33 mouse cellular contexts compared by ENCODE assay signal in genomic region chrX:134141551-134141950, GRCm38 (mm10). TPM values are rescaled to one million over a fixed set of nuclear protein-coding genes. Genes with fewer than 3 reads are reported as not detected.
"Had no signal": no experiment of that assay in that cellular context is flagged by ENCODE, and none has a peak within 500 bp of the region (broad histone marks: within the 10 kb centered on the region; RNA-seq: fewer than 3 reads in every experiment).

No protein-coding gene starts in this region.

- H3K4me2 ChIP-seq: heart, embryonic 11.5 days; heart, embryonic 13.5 days; heart, embryonic 15.5 days; hindbrain, embryonic 13.5 days; hindbrain, embryonic 15.5 days; limb, embryonic 12.5 days; liver, embryonic 11.5 days; liver, embryonic 13.5 days; liver, embryonic 15.5 days had no signal

- H3K4me3 ChIP-seq: heart, adult 2 months; heart, embryonic 13.5 days; heart, embryonic 15.5 days; hindbrain, embryonic 13.5 days; hindbrain, embryonic 15.5 days; left cerebral cortex, adult 2 months; limb, embryonic 10.5 days; limb, embryonic 12.5 days; liver, embryonic 13.5 days; liver, embryonic 15.5 days had no signal

- H3K27me3 ChIP-seq: heart, embryonic 15.5 days; hindbrain, embryonic 13.5 days; hindbrain, embryonic 15.5 days; liver, embryonic 13.5 days; liver, embryonic 15.5 days had no signal

- ATAC-seq: hindbrain, postnatal 0 days; intestine, embryonic 16.5 days had no signal

- H3K4me1 ChIP-seq: heart, embryonic 13.5 days; heart, embryonic 15.5 days; hindbrain, embryonic 13.5 days; hindbrain, embryonic 15.5 days; limb, embryonic 10.5 days; limb, embryonic 12.5 days; liver, embryonic 15.5 days had no signal

- H3K9ac ChIP-seq: heart, embryonic 13.5 days; heart, embryonic 15.5 days; hindbrain, embryonic 13.5 days; hindbrain, embryonic 15.5 days; limb, embryonic 12.5 days; liver, embryonic 13.5 days; liver, embryonic 15.5 days had no signal

- H3K36me3 ChIP-seq: heart, embryonic 13.5 days; heart, embryonic 15.5 days; hindbrain, embryonic 13.5 days; hindbrain, embryonic 15.5 days; limb, embryonic 10.5 days; limb, embryonic 12.5 days; liver, embryonic 13.5 days; liver, embryonic 15.5 days had no signal

- H3K27ac ChIP-seq: heart, adult 2 months; heart, embryonic 13.5 days; heart, embryonic 15.5 days; hindbrain, embryonic 13.5 days; hindbrain, embryonic 15.5 days; hindbrain, postnatal 0 days; kidney, postnatal 0 days; left cerebral cortex, adult 2 months; limb, embryonic 10.5 days; limb, embryonic 12.5 days; liver, embryonic 13.5 days; liver, embryonic 15.5 days had no signal

- H3K9me3 ChIP-seq: heart, embryonic 13.5 days; heart, embryonic 15.5 days; hindbrain, embryonic 13.5 days; hindbrain, embryonic 15.5 days; limb, embryonic 10.5 days; limb, embryonic 12.5 days; liver, embryonic 13.5 days; liver, embryonic 15.5 days had no signal

- DNase-seq: gastrocnemius, postnatal 14 days; gastrocnemius, postnatal 36 days; heart, adult 11 months; heart, adult 2 months; heart, postnatal 14 days; heart, postnatal 36 days; kidney, adult 11 months; kidney, adult 2 months; kidney, postnatal 14 days; kidney, postnatal 36 days; layer of hippocampus, adult 9-11 months; layer of hippocampus, postnatal 36 days; liver had no signal

RNA-seq across cellular contexts. Expression of gene Xkrx, which starts 20.3 kb away (rescaled TPM):
- polyA plus RNA-seq: limb, embryonic 10.5 days; liver, embryonic 11.5 days; liver, embryonic 15.5 days had no signal

RNA-seq across cellular contexts. Expression of gene Arl13a, which starts 45.8 kb away (rescaled TPM):
- polyA plus RNA-seq: heart, adult 2 months; heart, embryonic 13.5 days; heart, postnatal 0 days; hindbrain, embryonic 11.5 days; hindbrain, embryonic 13.5 days; hindbrain, embryonic 15.5 days; hindbrain, postnatal 0 days; intestine, embryonic 14.5 days; intestine, embryonic 16.5 days; kidney, adult 2 months; kidney, embryonic 14.5 days; kidney, postnatal 0 days; large intestine, adult 2 months; limb, embryonic 10.5 days; limb, embryonic 12.5 days; limb, embryonic 14.5 days; liver, embryonic 11.5 days; liver, embryonic 13.5 days; liver, embryonic 15.5 days had no signal
